Mouse (Mus musculus) olfactory bulb, adult 2 months (tissue): ENCODE data around the gene Cacna1e.

Experiments used
- CTCF ChIP-seq: fragments of 200-500 bp; IDR thresholded peaks from 2 replicates; pipeline ENCODE4 v1.5.1; 2012; ENCODE audit warnings: low read depth, mild to moderate bottlenecking, low read length, moderate library complexity; ENCODE audit not compliant: insufficient read depth
- POLR2A ChIP-seq: fragments of 200-500 bp; IDR thresholded peaks from 2 replicates; pipeline ENCODE4 v1.6.1; 2012; ENCODE audit warnings: mild to moderate bottlenecking, low read depth, low read length, moderate library complexity; ENCODE audit not compliant: insufficient read depth

GRCm38 (mm10) chr1:154728682-154729081, 155.6 kb downstream of the Cacna1e start:
- no peak for TF ChIP-seq CTCF
- no peak for TF ChIP-seq POLR2A
